Mouse (Mus musculus): ENCODE measurements around the gene Dffa.
A peak's percentile ranks its signal among the peaks of the same experiment; 100 is the strongest.
"Not testable (repeated sequence)": the region's sequence is repeated elsewhere in the genome, so short reads cannot be mapped to it uniquely, and the experiment has no call there.

The Dffa gene

DNA sequence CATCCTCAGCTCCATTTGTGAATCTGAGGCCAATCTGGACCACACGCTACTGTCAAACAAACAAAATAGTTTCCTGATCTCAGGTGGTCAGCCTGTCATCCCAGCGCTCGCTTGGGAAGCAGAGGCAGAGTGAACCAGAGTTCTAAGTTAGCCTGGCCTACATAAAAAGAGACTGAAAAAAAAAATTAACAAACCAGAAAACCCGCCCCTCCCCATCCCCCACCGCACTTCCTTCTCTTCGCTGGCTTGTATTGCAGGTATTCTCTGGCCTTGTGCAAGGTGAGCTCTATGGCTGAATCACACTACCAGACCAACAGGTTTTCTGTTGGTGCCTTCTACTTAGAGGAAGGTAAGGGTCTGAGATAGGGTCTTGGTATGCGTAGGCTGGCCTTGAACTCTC, 43.6 kb downstream of the Dffa start:
- DNase-seq (ENCODE audit: low read depth, low spot score), result no peak

DNA sequence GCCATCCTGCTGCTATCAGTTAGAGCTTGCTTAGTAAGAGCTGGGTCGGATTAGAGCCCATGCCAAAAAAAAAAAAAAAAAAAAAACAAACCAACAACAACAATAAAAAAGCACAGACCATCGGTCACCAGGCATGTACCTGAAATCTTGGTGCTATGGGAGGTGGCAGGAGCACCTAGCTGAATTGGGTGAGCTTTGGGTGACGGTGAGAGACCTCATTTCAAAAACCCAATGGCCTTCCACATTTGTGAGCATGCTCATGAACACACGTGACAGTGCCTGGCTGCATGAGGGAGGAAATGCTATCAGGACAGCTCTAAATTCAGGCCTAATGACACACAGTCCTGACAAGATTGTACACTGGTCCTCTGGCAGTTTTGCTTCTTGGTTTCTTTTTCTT, 44.1 kb downstream of the Dffa start:
- no peak for DNase-seq (ENCODE audit: low read depth, low spot score)

DNA sequence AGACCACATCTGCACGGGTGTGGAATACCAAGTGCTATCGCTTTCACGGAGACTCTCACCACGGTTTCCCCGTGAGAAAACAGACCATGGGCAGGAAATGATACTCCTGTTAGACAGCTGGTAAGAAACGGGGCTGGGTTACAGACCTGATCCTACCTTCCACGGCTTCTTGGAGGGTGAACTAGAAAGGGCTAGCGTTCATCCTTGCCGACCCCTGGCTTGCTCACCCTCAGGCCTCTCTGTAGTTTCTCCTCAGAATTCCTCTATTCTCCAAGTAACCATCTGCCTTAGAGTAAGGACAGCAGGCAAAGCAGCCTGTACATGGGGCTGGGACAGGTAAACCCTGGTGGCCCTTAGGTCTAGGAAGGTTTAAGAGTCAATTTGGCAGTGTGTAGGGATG, 45.2 kb downstream of the Dffa start:
- DNase-seq (ENCODE audit: low read depth, low spot score), result no peak

DNA sequence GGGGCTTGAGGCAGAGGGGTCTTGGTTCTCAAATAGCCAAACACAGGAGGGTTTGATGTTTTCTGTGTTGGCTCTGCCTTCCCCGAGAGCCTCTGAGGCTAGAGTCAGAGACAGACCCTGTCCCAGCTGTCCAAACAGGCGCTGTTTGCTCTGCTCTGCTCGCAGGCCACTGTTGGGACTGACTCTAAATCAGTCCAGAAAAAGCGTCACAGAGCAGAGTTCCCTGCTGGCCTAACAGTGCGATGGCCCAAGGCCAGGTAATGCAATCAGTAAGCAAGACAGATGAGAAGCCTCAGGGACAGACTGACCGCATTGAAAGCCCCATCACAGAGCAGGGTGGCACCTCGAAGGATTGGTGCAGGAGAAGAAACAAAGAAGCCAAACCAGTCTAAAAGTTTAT, 45.7 kb downstream of the Dffa start:
- no peak for DNase-seq (ENCODE audit: low read depth, low spot score)

DNA sequence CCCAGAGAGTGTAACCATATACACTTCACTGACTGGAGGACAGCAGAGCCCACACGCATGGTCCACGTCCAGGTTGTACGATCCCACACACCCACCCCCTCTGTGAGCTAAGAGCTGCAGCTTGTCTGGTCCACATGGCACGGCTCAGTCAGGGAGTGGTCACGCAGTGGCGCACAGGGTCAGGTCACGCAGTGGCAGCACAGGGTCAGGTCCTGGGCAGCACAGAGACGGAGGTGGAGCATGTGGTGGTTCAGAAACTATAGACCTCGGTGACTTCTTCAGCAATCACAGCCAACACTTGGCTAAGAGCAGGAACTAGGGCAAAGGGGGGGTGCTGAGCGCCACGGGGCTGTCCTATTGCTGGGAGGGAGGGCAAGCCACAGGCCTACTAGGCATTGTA, 46.3 kb downstream of the Dffa start:
- DNase-seq (ENCODE audit: low read depth, low spot score), result no peak

DNA sequence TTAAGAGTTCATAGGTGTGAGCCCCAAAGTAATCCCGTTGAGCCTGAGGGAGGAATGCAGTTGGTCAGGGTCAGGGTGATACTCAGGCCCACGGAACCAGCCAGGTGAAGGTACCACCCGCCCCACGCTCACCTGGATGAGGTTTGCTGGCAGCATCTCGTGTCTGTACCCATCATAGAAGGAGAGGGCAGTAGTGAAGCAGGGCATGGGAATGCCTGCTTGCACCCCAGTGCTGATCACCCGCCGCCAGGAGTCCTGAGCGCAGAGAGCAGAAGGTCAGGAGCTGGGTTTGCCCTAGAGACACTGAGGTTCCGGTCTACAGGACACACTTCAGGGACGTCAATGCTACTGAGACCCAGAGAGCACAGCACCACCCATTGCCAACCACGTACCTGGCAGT, 46.8 kb downstream of the Dffa start:
- DNase-seq (ENCODE audit: low read depth, low spot score), result no peak

DNA sequence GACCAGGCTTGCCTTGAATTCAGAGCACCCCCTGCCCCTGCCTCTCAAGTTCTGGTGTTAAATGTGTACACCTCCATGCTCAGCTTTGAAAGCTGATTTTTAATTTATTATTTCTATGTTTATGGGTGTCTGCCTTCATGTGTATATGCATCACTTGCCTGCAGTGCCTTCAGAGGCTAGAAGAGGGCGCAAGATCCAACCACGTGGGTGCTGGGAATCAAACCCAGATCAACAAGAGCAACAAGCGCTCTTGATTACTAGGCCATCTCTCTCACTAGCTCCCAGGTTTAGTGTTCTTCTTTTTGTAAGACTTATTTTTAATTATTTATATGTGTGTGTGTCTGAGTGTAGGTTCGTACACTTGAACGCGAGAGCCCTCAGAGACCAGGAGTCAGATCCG, 50.9 kb downstream of the Dffa start:
- no peak for DNase-seq (ENCODE audit: low read depth, low spot score)

DNA sequence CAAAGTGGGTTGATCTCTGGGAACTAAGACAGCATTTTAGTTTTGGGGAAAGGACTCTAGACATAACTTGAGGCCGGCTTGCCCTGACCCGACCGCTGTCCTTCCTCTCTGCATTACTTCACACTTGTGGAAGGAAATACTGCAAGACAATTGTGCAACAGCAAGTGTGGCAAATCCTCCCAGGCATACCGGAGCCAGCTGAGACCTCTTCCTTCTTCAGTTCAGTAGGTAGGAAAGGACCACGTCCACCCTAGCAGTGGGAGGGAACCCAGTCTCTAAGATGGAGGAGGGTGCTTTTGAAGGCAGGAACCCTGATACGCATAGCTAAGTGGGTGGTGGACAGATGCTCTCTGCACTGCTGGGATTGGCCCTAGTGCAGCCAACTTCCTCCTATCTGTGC, 51.8 kb downstream of the Dffa start:
- no peak for DNase-seq (ENCODE audit: low read depth, low spot score)

DNA sequence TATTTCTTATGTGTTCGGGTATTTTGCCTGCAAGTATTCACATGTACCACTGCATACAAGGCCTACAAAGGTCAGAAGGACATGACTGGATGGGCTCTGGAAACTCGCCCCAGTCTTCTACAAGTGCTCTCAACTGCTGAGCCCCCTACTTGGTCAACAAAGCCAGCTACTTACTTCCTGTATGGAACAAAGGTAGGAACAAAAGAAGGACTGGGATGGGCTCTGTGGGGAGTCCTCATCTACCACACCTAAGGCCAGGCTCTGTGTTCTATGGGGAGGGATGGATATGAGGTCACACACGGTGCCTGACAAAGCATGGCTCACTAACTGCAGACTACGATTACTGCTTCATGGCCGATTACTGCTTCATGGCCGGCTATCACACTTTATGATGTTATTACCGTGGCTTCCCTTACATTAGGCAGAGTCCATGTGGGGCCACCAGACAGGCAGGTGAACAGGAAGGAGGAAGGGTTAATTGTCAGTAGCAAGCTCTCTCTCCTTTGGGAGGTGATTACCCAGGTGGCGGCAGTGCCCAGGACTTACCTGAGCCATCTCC, 53.5 kb downstream of the Dffa start:
- no peak for DNase-seq (ENCODE audit: low read depth, low spot score)

DNA sequence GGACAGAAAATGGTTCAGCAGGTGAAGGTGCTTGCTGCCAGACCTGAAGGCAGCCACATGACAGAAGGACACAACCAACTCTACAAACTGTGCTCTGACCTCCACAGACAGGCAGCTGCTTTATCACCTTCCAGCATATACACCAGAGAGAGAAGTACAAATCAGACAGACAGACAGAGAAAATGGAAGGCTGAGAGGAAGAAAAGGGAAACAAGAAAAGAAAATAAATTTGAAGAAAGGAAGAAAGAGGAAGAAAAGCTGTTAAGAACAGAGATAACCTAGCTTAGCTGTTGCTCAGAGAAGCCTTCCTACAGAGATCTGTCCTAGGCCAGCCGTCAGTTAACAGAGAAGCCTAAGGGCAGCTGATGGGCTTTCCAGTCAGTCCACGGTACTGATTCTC, 55.3 kb downstream of the Dffa start:
- no peak for DNase-seq (ENCODE audit: low read depth, low spot score)

DNA sequence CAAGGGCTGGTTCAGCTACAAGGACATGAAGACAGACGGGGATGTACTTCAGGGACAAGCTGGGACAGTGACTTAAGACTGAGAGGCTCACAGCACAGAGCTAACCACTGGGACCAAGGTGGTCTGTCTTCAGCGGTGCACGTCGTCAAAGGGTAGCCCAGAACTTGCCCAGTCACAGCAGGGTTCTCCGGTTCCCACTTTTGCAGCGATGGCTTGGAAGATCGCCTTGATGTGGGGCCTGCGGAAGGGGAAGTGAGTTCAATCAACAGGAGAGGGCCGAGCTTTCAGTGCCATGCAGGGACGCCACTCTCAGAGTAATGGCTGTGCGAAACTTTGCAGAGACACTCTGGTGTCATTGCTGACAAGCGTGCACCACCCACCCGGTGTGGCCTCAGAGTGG, 55.9 kb downstream of the Dffa start:
- DNase-seq (ENCODE audit: low read depth, low spot score), result no peak

DNA sequence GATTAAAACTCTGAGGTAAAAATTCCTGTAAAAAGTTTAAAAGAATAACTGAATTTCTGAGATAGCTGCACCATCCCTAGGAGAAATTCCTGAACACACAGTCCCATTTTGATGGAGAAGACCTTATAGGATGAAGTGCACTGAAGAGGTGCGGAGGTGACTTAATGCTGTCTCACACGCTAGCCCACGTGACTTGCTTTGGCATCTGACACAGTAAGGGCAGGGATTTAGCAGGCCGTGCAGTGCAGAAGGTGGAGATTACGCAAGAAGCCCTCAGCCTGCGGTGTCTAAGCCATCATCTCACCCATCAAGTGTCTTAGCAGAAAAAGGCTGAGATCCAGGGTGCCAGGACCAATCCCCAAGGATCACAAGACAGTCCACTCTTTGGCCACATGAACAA, 57.2 kb downstream of the Dffa start:
- no peak for DNase-seq (ENCODE audit: low read depth, low spot score)

DNA sequence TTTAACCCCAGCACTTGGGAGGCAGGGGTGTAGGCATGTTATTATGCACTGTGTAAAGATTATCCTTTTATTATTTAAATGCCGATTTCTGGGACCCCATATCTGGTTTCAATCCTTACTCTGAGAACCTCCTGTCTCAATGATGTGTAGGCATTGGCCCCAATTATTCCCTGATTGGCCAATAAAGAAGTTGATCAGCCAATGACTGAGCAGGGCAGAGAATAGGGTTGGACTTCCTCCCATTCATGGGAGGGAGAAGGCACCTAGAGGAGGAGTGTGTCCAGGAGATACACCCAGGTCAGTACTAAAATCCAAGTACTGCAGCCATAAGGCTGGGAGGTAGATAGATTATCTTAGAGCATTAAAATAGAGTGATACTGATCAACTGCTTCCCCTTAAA, 59.2 kb downstream of the Dffa start:
- DNase-seq (ENCODE audit: low read depth, low spot score), result no peak

DNA sequence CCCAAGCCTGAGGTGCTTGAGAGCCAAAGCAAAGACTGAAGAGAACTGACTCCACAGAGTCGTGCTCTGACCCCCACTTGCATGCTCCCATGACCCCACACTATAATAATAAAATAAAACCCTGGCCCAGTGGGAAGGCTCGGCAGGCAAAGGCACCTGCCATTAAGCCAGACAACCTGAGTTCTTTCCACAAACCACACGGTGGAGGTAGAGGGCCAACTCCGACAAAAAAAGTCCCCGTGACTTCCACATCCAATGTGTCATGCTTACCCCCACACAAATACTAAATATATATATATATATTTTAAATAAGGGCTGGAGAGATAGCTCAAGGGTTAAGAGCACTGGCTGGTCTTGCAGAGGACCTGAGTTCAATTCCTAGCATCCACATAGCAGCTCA, 60.2 kb downstream of the Dffa start:
- no peak for DNase-seq (ENCODE audit: low read depth, low spot score)

DNA sequence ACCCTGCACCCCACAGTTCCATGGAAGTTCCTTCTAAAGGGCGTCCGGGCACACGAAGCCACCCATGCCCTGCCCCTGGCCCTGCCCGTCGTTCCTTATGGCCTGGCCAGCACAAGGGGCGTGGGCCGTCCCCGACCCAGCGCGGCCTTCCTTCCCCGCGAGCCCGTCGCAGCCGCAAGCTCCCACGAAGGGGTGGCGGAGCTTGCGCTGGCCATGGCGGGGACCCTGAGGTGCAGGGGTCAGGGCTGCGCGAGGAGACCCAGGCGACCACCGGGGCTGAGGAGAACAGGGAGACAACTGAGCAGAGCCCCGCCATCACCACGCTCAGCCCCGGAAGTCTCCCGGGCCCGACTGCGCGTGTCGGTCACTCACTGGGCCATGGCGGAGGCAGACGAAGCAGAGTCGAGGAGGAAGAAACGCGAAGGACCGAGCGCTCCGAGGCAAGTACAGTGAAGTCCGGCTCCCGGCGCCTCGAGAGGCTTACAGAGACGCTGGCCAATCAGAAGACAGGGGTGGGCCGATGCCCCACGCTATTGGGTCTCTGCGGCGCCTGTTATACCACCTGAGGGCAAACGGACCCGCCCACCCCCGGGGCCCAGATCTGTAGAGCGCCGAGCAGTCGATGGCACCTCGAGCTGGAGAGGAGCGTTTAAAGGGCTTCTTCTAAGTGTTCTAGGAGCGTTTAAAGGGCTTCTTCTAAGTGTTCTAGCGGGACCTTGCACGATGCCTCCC, 62.4 kb downstream of the Dffa start, which contains the start of gene Pgd:
TSS of gene Pgd (minus strand) at position 557 of the 732 bp plus-strand sequence.
- DNase-seq (ENCODE audit: low read depth, low spot score), result peak; percentile 88

DNA sequence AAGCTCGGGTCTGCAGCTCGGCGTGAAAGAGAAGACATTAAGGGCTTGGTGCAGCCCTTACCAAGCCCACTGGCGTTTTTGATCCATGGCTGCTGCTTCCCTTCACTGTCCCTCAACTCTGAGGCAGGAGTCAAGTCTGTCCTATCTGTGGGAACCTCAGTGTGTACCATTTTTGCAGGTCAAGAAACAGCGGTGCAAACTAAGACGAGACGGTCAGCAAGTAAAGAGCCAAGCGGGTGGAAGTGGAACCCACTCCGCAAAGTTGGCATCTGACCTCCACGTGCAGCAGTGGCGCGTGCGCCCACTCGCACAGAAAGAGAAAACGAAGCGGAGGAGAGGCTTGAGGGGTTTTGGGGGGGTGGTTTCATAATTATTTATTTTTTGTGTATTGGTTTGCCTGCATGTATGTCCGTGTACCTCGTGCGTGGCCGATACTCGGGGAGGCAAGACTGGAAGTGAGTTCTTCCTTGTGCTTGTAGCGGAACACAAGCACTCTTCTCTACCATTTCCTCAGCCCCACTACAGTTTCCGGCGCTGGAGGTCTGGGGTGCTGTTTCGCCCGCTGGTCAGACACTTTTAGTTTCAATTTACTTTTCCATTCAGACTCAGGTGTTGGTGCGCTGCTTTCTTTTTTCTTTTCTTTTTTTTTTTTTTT, 63.1 kb downstream of the Dffa start:
- no peak for DNase-seq (ENCODE audit: low read depth, low spot score)

DNA sequence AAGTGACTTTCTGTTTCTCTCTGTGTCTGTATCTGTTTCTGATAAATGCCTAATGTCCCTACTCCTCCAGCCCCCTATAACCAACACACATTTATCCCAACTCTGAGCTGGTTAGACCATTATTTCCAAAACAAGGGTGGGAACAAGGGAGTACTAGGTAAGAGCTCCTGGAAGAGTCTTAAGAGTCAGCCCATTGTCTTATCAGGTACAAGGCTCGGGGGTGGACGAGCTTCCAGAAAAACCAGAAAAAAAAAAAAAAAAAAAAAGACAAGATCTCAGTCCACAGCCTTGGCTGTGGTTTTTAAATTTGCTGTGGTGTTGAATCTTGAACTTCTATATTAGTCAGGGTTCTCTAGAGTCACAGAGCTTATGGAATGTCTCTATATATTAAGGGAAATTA, 64.1 kb downstream of the Dffa start:
- DNase-seq (ENCODE audit: low read depth, low spot score), result no peak

DNA sequence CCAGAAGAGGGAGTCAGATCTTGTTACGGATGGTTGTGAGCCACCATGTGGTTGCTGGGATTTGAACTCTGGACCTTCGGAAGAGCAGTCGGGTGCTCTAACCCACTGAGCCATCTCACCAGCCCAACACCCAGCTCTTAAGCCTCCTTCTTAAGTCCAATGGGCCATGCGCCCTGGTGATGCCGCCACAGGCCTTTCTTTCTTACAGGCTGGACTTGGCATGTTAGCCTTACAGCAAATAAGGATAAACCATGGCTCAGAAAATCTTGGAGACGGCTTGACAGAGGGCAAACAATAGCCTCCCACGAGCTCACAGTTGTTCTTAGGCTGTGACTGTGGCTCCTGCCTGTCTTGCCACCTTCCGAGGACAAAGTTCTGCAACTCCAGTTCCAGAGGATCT, 66.0 kb downstream of the Dffa start:
- not testable (repeated sequence) for DNase-seq (ENCODE audit: low read depth, low spot score)

Data from WW6 (cell line).